Mouse (Mus musculus) spleen, adult 10 weeks (tissue): ENCODE data around the gene Plk5. TPM values are rescaled to one million over a fixed set of nuclear protein-coding genes. Genes with fewer than 3 reads are reported as not detected.

Experiments used
- polyA plus RNA-seq: library from polyadenylated mRNA; stranded (reverse); fragments of 350-450 nt; fragmentation: Illumina TruSeq; extraction: RNeasy Lipid Tissue Mini Kit (QIAGEN cat#74804); gene quantifications from one replicate; pipeline ENCODE4 v1.2.3, GENCODE M21; 2015; ENCODE audit warnings: low replicate concordance; ENCODE audit not compliant: insufficient read depth

Plk5 gene
- not detected for polyA plus RNA-seq

GRCm38 (mm10) chr10:80356001-80356682, at the start of gene Plk5:
Plk5 (plus strand) TSS chr10:80356459.

DNA sequence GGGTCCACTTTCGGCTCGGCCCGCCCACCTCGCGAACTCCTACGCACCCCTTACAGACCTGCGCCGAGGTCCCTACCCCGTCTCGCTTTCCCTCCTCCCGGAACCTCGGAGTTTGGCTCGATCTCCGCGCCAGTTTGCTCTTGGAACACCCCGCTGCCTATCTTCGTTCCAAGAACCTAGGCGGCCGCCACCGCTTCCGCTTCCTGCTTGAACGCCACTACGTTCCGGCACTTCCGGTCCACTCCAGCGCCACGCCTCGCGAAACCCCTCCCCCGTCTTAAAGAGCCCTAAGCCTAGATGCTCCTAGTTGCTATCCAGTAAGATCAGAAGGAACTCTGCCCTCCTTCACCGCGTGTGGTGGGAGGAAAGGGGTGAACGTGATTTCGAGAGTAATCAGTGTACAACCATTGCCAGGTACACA, 35.9 kb upstream of the Plk5 start, which contains the start of gene 2310011J03Rik:
Gene 2310011J03Rik, minus strand, starts transcription at position 198 of the 421 bp plus-strand sequence.

GRCm38 (mm10) chr10:80329273-80330081, 26.8 kb upstream of the Plk5 start, which contains the start of the genes Pcsk4 and Reep6:
Pcsk4 (minus strand) TSS chr10:80329498.
Reep6 (plus strand) TSS chr10:80329953.

GRCm38 (mm10) chr10:80348244-80348781, 7.9 kb upstream of the Plk5 start, which contains the start of gene Adamtsl5:
Adamtsl5 (minus strand) TSS chr10:80348412.

DNA sequence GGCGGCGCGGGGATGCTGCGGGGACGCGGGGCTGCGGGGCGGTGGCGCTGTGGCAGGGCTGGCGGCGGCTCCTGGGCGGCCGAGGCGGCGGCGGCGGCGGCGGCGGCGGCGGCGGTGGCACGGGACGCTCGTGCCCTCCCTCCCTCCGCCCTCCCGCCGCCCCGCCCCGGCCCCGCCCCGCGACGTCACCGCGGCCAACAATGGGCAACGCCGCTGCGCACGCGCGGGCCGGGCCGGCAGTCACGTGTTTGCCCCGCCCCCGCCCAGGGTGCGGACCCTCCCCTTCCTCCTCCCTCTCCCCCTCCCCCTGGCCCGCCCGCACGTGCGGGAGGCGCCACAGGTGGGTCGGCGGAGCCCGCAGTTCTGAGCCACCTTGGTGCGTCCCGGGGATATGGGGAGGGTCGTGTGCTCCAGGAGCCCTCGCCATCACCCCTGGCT, 31.3 kb downstream of the Plk5 start, which contains the start of gene Mex3d:
Gene Mex3d, minus strand, starts transcription at position 138 of the 438 bp plus-strand sequence.

GRCm38 (mm10) chr10:80399191-80399972, 43.1 kb downstream of the Plk5 start, which contains the start of gene Mbd3:
Mbd3 (minus strand) TSS chr10:80399550.

GRCm38 (mm10) chr10:80406684-80407501, 50.6 kb downstream of the Plk5 start, which contains the start of gene Uqcr11:
Uqcr11 (minus strand) TSS chr10:80406830.

Other genes with a start within 250 kb of the Plk5 start
- gene Stk11, start 240.7 kb upstream of the Plk5 start, polyA plus RNA-seq = 58.7 TPM
- 23.7 TPM for gene Atp5d, start 217.8 kb upstream of the Plk5 start, polyA plus RNA-seq
- 1.2 TPM for gene Cbarp, start 215.6 kb upstream of the Plk5 start, polyA plus RNA-seq
- gene Midn, start 208.2 kb upstream of the Plk5 start, polyA plus RNA-seq = 29.3 TPM
- gene Cirbp, start 190.5 kb upstream of the Plk5 start, polyA plus RNA-seq = 81.8 TPM
- 13.5 TPM for gene 1600002K03Rik, start 183.5 kb upstream of the Plk5 start, polyA plus RNA-seq
- gene Efna2, start 177.0 kb upstream of the Plk5 start, polyA plus RNA-seq = 0.35 TPM
- gene Mum1, start 130.0 kb upstream of the Plk5 start, polyA plus RNA-seq = 40.2 TPM
- gene Ndufs7, start 107.3 kb upstream of the Plk5 start, polyA plus RNA-seq = 17.1 TPM
- 2.3 TPM for gene Gamt, start 95.4 kb upstream of the Plk5 start, polyA plus RNA-seq
- gene Dazap1, start 95.0 kb upstream of the Plk5 start, polyA plus RNA-seq = 74.8 TPM
- gene Rps15, start 64.0 kb upstream of the Plk5 start, polyA plus RNA-seq = 623 TPM
- 0.76 TPM for gene Apc2, start 60.5 kb upstream of the Plk5 start, polyA plus RNA-seq
- gene 2310011J03Rik, start 35.9 kb upstream of the Plk5 start, polyA plus RNA-seq = 11.8 TPM
- 0.41 TPM for gene Pcsk4, start 27.0 kb upstream of the Plk5 start, polyA plus RNA-seq
- gene Reep6, start 26.5 kb upstream of the Plk5 start, polyA plus RNA-seq = 0.26 TPM
- gene Adamtsl5, start 8.0 kb upstream of the Plk5 start, polyA plus RNA-seq = 2.1 TPM
- gene Mex3d, start 31.2 kb downstream of the Plk5 start, polyA plus RNA-seq = 4.6 TPM
- 18.0 TPM for gene Mbd3, start 43.1 kb downstream of the Plk5 start, polyA plus RNA-seq
- 11.5 TPM for gene Uqcr11, start 50.4 kb downstream of the Plk5 start, polyA plus RNA-seq
- gene Tcf3, start 77.2 kb downstream of the Plk5 start, polyA plus RNA-seq = 22.1 TPM
- gene Onecut3, start 138.4 kb downstream of the Plk5 start, polyA plus RNA-seq = not detected
- not detected for gene Atp8b3, start 182.7 kb downstream of the Plk5 start, polyA plus RNA-seq
- 10.1 TPM for gene Rexo1, start 205.1 kb downstream of the Plk5 start, polyA plus RNA-seq
- gene Klf16, start 220.9 kb downstream of the Plk5 start, polyA plus RNA-seq = 11.6 TPM
- gene Abhd17a, start 233.9 kb downstream of the Plk5 start, polyA plus RNA-seq = 5.6 TPM
- 20.6 TPM for gene Scamp4, start 246.4 kb downstream of the Plk5 start, polyA plus RNA-seq
- gene Adat3, start 246.4 kb downstream of the Plk5 start, polyA plus RNA-seq = not detected
- 0.93 TPM for gene Gm49322, start 249.6 kb downstream of the Plk5 start, polyA plus RNA-seq